Mouse (Mus musculus): ENCODE measurements at regions not wholly inside any gene's neighbourhood (a gene's known extent, or its start where the extent isn't known, plus 50 kb on each side); places are given as distances from the start of the nearest gene placed in this dataset.

DNA sequence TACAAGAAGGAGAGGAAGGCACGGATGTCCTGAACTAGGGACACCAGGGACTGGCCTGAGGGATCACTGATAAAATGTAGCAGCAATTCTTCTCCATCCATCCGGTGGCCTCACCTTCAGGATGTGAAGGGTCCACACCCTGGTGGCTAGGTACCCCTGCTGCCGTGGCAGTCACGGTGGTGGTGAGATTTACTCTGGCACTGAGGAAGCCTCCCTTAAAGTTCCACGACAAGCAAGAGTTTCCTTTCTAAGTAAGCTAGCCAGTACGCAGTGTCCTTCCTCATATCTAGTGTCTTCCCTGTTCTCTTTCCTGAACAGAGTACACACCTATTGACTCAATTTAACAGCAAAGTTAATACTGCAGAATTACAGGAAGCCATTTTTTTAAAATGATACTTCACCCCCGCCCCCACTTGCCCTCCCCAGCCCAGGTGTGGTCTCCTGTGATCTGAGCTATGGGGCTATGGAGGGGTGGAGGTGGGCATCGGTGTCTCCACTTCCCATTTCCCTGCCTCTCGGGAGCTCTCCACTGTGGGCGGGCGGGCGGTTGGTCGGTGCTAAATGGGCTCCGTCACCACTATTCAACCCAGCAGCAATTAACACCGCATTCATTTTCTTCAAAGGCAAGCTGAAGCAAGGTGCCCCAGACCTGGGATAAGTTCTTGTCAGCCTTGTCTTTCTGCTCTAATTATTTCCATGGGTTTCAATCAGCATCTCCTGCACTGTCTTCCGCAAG is 201.2 kb upstream of the Klf14 start:
- no peak for DNase-seq (ENCODE audit: low spot score in 2 of 2)

DNA sequence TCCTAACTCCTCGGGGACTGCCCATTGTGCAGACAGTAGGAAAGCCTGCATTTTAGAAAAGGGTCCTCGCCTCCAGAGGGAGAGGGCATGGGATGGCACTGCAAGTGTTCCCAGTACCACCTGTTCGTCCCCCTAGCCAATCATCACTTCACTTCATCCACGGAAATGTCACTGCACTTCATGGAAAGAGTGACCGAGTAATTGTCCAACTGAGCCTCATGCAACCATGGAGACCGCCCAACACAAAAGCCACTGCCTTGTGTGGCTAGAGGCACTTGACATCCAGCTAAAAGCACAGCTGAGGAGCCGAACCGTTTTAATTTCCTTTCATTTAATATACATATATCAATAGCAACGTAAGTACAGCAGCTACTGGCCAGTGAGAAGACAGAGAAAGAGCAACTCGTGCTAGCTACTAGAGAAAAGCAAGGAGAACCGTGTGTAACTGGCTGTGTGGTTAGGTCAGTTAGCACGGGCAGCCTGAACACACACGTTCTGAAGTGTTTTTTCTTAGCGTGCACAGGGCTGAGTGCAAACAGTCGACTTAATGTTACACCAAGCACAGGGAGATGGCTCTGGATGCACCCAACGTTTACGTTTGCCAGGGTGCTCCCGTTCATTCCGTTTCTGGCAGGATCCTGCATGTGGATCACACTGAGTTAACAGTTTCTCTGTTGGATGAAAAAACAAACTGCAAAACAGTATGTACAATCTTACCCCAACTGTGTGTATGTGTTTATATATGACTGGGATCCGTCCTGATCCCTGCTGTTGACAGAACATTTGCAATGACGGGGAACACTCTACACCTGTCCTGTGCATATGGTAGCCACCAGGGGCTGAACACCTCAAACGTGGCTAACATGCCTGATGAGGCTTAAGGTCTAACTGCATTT is 202.8 kb upstream of the Klf14 start:
- no peak for DNase-seq (ENCODE audit: low spot score in 2 of 2)

DNA sequence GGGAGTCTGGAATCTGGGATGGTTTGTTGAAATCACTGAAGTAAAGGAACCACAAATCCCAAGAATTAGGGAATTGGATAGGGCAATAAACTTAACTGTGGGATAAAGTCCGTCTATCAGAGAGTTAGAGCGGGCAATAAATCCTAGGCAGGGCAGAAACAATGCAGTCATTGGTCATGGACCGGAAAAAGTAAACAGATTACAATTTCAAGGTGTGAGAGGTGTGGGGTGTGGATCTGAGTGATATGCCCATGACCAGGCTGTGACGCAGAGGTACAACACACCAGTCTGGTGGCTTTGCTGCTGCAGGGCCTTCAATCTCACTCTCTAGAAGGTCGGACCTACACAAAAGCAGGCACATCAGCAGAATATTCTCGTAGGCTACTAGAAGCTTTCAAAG is 206.1 kb upstream of the Klf14 start:
- DNase-seq (ENCODE audit: low spot score in 2 of 2), result no peak

DNA sequence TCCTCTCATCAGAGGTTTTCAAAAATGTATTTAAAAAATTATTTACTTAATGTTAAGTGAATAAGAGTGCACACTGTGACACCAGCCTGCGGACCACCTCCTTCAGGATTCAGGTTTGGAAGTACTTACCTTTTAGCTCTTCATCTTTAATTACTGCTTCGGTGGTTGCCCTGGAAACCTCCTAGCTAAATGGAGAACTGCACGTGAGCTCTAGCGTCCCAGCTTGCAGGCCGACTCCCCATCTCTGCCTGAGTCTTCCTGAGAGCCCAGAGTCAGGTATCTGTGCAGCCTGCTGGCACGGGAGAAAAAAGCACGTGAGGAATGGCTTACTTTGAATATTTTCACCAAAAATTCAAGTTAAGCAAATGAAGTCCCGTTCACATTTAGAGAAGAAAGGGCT is 207.5 kb upstream of the Klf14 start:
- no peak for DNase-seq (ENCODE audit: low spot score in 2 of 2)

DNA sequence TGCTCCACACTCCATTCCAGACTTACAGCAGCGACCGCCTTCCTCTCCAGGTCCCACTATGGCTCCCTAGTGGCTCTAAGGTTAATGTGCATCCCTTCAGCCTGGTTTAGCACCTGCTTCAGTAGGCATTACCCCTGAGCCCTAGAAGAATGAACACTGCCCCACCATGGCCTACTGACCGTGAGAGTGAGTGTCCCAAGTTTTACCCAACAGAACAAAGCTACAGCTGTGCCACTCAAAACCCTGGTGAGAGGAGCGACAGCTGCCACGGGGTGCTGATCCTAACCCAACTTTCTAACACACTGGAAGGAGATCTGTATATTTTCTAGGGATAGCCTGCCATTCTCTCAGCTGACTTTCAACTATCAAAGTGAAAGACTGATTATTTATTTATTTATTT is 208.9 kb upstream of the Klf14 start:
- DNase-seq (ENCODE audit: low spot score in 2 of 2), result no peak

DNA sequence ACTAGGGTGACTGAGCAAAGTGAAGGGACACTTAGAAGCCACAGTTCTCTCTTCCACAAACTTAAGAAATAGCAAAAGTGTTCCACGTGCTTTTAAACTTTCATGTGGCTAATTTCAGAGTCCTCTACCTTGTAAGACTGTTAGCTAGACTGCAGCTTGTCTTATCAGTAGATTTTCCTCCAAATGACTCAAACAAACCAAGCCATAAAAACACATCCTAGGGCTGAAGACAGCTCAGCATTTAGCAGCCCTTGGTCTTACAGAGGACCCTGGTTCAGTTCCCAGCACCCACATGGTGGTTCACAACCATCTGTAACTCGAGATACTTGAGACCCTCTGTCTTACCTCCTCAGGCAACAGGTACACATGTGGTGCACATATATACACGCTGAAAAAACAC is 209.9 kb upstream of the Klf14 start:
- DNase-seq (ENCODE audit: low spot score in 2 of 2), result no peak

DNA sequence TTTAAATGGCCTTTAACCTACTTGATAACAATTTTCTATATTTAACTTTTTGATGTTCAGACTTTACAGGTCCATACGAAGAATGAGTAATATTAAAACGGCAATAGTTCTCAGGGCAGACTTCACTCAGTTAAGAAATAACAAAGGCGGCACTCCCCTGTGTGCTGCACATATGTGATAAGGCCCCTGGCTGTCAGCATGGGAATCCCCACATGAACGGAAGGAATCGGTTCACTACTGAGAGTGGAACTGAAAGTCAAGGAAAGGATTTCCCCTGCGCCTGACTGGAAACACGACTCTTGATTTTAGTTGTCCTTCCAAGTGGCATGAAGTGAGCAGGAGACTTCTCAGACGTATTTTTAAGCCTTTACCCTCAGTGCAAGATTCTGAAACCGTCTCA is 210.5 kb upstream of the Klf14 start:
- DNase-seq (ENCODE audit: low spot score in 2 of 2), result no peak

DNA sequence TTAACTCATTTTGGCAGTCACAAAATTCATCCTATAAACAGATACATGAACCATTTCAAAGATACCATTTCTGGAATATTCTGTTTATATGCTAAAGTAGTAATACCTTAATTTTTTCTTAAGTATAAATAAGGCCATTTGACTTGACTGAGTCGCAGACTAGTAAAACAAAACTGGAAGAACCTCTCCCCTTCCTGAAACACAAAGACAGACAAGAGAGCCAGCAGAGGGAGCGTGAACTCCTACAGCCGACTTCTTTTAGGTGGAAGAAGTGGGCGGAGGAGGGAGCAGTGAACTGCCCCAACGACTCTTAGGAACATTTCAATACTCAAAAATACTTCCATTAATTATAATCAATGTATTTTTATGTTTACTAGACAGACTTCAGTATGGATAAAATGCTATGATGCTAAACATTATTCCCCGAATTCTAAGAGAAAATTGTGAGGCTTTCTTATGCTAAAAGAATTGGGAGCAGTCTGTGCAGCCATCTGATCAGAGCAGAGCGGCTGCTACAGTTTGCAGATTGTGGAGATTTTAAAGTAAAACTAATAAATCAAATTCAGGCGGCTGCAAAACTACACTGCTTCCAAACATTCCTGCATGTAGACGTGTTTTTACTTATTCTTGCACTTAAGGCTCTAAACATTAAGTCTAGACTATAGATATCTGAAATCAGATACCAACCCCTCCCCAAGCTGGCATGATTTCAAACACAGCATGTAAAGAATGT is 211.2 kb upstream of the Klf14 start:
- DNase-seq (ENCODE audit: low spot score in 2 of 2), result no peak

DNA sequence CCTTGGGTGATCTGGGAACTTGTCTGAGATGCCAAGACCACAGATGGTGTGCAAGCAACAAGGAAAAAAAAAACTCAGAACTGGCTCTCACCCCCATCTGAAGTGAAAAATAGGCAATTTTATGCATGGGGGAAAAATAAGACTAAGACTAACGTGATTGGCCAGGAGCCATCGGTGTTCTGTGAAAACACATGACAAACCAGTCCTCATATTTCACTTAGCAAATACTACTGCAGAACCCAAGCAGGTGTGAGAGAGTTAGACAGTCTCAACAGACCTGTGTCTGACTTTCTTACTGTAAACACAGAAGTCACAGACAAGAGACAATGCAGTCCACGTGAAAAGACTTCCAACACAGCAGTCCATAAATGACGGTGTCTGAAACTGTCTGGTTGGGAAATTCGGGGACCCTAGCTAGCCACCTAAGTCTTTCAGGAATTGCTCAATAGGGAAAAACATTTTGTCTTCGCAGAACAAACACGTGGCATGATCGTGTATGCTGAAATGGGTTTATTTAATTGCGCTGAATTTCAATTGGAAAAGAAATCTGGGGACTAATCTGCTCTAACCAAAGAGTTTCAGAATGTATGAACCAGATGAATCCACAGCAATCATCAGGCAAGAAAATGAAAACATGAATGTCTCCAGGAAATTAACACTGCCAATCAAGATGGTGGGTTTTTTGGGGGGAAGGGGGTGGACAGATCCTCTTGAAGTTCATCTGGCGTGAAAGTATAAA is 213.1 kb upstream of the Klf14 start:
- DNase-seq (ENCODE audit: low spot score in 2 of 2), result peak in 1 of 2 experiments; percentile 58

DNA sequence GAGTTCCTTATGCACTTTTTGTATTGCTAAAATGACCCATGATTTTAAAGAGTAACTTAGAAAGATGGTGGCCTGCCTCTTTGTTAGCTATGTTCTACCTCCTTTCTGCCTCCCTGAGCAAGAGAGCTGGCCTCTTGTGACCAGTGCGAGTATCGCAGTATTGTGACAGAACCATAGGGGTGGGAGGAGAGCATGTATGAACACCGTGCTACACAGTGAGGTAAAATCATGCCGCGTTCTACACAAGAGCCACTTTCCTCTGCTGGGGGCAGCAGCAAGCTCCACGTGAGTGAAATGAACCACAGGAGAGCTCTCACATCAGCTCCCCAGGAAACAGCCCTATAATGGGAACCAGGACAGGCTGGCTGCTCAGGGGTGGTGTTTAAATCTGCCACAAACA is 216.9 kb upstream of the Klf14 start:
- DNase-seq (ENCODE audit: low spot score in 2 of 2), result no peak

DNA sequence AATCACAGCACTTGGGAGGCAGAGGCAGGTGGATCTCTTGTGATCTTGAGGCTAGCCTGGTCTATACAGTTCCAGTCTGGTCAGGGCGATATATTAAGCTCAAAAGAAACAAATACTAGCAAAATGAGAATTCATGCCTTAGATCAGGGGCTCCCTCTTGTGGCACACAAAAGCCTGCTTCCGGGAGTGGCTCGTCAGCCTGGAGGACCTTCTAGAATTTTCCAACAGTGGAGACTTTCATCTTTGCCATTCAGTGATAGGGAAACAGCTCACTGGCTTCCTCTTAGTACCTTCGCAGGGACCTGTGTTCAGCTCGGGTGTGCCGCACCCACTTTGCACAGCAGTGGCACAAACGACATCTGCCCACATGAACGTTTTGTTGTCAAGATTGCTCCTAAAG is 217.5 kb upstream of the Klf14 start:
- DNase-seq (ENCODE audit: low spot score in 2 of 2), result no peak

DNA sequence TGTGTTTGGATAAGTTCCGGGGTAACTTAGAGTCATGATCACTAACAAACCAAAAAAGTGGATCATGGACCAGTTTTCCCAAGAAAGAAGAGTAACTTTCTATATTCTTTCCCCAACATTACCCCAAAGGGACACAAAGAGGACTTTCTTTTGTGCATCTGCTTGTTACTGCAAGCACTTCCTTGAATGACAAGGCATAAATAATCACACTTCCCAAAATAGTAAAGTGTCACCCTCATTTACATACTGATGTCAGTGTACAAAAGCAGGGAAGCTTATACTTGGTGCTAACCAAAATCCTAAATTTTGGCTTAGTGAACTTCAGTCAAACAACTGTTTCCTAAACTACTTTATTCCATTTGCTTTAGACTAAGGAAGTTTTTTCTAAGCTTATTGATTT is 218.0 kb upstream of the Klf14 start:
- no peak for DNase-seq (ENCODE audit: low spot score in 2 of 2)

DNA sequence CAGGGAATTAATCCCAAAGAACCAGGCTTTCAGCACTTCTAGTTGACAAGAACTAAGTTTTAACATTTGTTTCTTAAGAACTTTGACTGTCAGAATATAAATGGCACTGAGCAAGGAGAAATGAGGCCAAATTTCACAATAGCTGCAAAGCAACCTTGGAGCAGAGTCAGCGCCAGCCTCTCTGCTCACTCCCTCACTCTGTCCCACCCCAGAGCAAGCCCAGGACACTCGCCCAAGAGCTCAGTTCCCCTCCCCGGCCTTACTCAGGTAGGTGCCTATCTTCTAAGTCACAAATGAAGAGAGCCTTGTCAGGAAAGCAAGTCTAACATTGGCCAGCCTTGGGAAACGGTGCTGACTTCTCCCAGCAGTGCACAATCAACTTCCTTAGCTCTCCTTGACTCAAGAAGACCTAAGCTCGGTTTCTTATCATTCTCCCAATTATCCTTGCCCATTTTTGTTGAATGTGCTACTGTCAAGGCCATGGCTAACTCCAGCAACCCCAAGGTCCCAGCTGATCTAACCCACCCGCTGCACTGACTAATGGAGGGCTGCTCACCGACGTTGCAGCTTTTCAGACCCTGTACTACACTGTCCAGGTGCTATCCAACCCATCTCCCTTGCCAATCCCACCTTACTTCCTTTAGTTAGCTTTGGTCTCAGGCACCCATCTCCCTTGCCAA is 219.5 kb upstream of the Klf14 start:
- no peak for DNase-seq (ENCODE audit: low spot score in 2 of 2)

DNA sequence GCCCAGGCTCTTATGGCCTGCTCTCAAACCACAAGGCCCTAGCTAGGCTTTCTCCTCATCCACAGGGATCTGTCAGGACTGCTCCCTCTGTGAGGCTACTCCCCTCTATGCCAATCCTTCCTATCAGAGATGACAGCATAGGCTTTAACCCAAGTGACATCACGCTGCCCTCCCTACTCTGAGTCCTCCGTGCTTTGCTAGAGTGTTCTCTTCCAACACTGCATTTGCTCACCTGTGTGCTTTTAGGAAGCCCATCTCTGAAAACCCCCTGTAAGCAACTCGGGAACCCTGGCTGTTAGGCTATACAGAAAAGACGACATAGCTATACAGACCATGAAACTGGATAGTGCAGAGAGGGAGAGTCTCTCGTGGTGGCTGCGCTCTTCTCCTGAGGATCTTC is 216.3 kb upstream of the Mkln1 start:
- DNase-seq (ENCODE audit: low spot score in 2 of 2), result no peak

DNA sequence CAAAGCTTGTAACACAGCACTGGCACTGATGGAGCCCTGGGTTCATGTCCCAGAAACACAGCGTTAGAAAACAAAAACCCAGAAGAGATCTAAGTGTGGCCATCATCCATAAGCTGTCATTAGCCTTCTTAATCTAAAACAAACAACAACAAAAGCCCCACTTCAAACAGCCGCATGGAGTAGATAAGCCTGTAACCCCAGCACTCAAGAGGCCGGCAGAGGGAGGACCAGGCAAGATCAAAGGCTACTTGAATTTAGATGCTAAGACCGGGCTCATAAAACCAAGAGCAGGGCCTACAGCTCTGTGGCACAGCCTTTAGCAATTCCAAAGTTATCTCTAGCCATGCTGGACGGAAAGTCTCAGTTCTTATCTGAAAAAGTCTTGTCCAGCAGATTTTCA is 215.4 kb upstream of the Mkln1 start:
- no peak for DNase-seq (ENCODE audit: low spot score in 2 of 2)

DNA sequence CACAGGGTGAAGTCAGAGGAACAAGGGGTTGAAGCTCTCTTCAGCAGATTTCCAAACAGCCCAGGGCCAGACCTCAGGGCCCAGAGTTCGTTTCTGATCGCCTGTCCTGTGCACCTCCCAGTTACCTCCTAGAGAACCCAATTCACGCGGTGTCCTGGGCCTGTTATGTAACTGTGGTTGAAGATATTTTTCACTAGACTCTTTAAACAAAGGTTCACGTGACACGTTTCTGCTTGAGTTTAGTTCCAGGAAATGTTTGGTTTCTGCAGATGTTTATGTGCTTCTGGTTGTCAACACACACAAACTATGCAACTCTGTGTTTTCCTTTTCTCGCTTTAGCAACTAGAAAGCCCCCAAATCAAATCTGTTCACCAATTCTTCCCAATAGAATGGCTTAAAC is 214.0 kb upstream of the Mkln1 start:
- no peak for DNase-seq (ENCODE audit: low spot score in 2 of 2)

DNA sequence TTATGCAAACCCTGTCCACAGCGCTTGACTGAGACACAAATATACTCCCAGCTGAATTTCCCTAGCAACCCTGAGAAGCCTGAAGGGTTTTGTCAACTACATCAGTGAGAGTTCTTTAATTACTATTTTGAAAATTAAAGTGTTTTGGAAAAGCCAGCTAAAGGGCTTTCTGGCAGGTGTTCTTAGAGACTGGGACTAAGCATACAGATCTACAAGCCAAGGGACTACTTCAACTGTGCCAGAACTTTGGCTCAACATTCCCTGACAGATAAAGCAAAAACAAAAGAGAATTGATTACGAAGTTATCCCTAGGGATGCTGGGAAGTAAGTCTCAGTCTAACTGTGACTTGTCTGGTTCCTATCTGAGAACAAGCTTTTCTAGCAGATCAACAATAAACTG is 213.4 kb upstream of the Mkln1 start:
- no peak for DNase-seq (ENCODE audit: low spot score in 2 of 2)

DNA sequence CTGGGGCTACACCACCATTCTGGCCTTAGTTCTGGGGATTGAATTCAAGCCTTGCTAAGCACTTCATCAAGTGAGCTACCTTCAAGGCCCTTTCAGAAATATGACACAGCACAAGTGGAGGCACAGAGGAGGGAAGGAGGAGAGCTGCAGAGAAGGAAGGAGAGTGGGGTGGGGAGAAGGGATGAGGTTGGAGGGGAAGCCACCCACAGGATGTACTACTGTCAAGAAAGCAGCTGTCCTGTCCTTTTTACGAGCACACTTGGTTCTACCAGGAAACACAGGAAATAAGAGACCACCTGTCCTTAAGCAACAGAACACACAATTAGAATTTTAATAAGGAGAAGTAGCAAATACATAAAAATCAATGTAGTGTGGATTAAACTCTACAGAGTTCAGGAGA is 210.5 kb upstream of the Mkln1 start:
- DNase-seq (ENCODE audit: low spot score in 2 of 2), result no peak

DNA sequence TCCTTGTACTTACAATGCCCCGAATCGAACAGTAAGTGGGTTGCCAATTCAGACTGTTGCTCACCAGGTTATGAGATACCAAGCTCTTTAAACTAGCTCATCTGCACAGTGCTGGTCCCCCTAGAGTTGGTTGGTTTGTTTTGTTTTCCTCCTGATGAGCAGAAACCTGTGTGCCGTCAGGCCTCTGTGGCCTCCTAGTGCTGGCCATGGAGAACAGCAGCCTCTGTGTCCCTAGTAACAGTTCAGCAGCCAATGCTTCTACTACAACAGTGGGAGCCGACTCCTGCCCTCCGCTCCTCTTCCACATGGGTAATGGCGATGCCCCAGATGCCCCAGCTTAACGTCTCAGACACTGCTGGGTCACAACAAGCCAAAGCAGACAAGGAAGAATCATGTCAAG is 209.5 kb upstream of the Mkln1 start:
- DNase-seq (ENCODE audit: low spot score in 2 of 2), result no peak

DNA sequence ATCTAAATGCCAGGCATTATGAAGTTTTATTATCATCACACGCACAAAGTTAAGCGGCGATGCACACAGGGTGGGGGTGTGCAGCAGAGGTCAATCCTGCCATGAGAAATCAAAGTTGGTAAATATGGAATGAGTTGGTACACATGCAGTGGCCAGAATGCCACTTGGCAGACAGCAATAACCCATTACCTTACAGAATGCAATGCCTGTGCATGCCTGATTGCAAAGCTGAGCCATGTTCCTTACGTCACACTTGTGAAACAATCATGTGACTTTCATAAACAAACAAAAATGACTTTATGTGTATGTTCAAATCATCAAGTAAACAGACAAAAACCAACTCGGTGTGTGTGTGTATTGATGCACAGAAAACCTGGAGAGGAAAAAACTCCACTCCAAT is 208.5 kb upstream of the Mkln1 start:
- no peak for DNase-seq (ENCODE audit: low spot score in 2 of 2)

DNA sequence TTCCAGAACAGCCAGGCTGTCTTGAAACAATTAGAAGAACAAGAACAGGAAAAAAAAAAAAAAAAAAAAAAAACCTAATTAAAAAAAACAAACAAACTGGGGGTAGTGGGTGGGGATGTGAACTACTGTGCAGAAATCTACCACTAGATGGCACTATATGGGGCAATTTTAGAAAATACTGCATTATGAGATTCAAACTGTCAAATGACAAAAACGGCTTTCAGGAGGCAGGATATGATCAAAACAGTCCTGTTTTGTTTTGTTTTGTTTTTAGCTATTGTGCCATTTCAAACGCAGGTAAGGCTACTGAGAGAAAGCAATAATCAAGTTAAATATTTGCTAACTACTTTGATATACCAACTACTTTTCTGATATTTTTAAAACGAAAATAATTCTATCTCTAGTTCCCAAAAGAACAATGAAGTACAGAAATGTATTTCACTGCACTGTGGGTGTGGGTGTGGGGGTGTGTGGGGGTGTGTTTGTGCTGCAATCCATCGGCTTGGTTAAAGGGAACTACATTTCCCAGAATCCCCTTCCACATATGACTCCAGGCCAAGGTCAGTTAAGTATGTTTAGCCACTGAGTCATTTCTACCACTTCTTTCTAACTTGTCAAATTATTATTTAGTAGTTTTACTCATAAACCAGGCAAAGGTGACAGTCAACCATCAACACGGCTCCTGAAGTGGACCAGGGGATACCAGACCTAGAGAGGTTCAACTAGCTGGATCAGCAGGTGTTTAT is 207.7 kb upstream of the Mkln1 start:
- no peak for DNase-seq (ENCODE audit: low spot score in 2 of 2)

Data from frontal cortex, postnatal 36 days (tissue).